Mouse (Mus musculus): ENCODE results near the gene Prdm16. TPM values are rescaled to one million over a fixed set of nuclear protein-coding genes. Genes with fewer than 3 reads are reported as not detected.

Gene Prdm16
- polyA plus RNA-seq, 1 experiment: not detected

- H3K4me3 ChIP-seq (replicated peaks): no peak overlapping the region
- H3K36me3 ChIP-seq (replicated peaks; ENCODE audit: low read length): no peaks in the 10 kb centered on the region
- peaks cover 31% of the 10 kb centered on the region for H3K27me3 ChIP-seq (replicated peaks)
- TF ChIP-seq FLI1 (IDR thresholded peaks at IDR 0.05; ENCODE audit: low read length) (no peak), GATA1 (IDR thresholded peaks at IDR 0.05; ENCODE audit: borderline replicate concordance, low read length) (no peak)
- no peaks in the 10 kb centered on the region for H3K4me1 ChIP-seq
- no peaks in the 10 kb centered on the region for H3K9me3 ChIP-seq
Observed at GRCm38 (mm10) chr4:154473571-154474307, 162.9 kb downstream of the Prdm16 start.

- H3K9me3 ChIP-seq: no peaks in the 10 kb centered on the region
- H3K4me3 ChIP-seq (replicated peaks): no peak overlapping the region
- H3K4me1 ChIP-seq: no peaks in the 10 kb centered on the region
- TF ChIP-seq FLI1 (IDR thresholded peaks at IDR 0.05; ENCODE audit: low read length) (no peak), GATA1 (IDR thresholded peaks at IDR 0.05; ENCODE audit: borderline replicate concordance, low read length) (no peak)
- H3K36me3 ChIP-seq (replicated peaks; ENCODE audit: low read length): no peaks in the 10 kb centered on the region
- H3K27me3 ChIP-seq (replicated peaks): peaks cover 35% of the 10 kb centered on the region
Observed at GRCm38 (mm10) chr4:154472569-154472968, 164.1 kb downstream of the Prdm16 start.

GRCm38 (mm10) chr4:154471447-154472101 lies 165.1 kb downstream of the Prdm16 start:
- no peaks in the 10 kb centered on the region for H3K36me3 ChIP-seq (replicated peaks; ENCODE audit: low read length)
- no peak overlapping the region for H3K4me3 ChIP-seq (replicated peaks)
- H3K9me3 ChIP-seq: no peaks in the 10 kb centered on the region
- TF ChIP-seq FLI1 (IDR thresholded peaks at IDR 0.05; ENCODE audit: low read length) (no peak), GATA1 (IDR thresholded peaks at IDR 0.05; ENCODE audit: borderline replicate concordance, low read length) (no peak)
- H3K4me1 ChIP-seq: no peaks in the 10 kb centered on the region
- H3K27me3 ChIP-seq (replicated peaks): peaks cover 38% of the 10 kb centered on the region

GRCm38 (mm10) chr4:154466305-154466704 lies 170.4 kb downstream of the Prdm16 start:
- Histone ChIP-seq H3K4me1 (no peaks in the 10 kb centered on the region), H3K36me3 (replicated peaks; ENCODE audit: low read length) (no peaks in the 10 kb centered on the region), H3K9me3 (no peaks in the 10 kb centered on the region), H3K27me3 (replicated peaks) (peaks cover 30% of the 10 kb centered on the region), H3K4me3 (replicated peaks) (no peak overlapping the region)
- TF ChIP-seq FLI1 (IDR thresholded peaks at IDR 0.05; ENCODE audit: low read length): no peak
- TF ChIP-seq GATA1 (IDR thresholded peaks at IDR 0.05; ENCODE audit: borderline replicate concordance, low read length): no peak

GRCm38 (mm10) chr4:154465123-154465522 lies 171.6 kb downstream of the Prdm16 start:
- H3K4me1 ChIP-seq: no peaks in the 10 kb centered on the region
- no peak for TF ChIP-seq GATA1 (IDR thresholded peaks at IDR 0.05; ENCODE audit: borderline replicate concordance, low read length)
- no peak for TF ChIP-seq FLI1 (IDR thresholded peaks at IDR 0.05; ENCODE audit: low read length)
- H3K36me3 ChIP-seq (replicated peaks; ENCODE audit: low read length): no peaks in the 10 kb centered on the region
- H3K27me3 ChIP-seq (replicated peaks): peaks cover 31% of the 10 kb centered on the region
- H3K9me3 ChIP-seq: no peaks in the 10 kb centered on the region
- no peak overlapping the region for H3K4me3 ChIP-seq (replicated peaks)

- peaks cover 29% of the 10 kb centered on the region for H3K27me3 ChIP-seq (replicated peaks)
- no peaks in the 10 kb centered on the region for H3K9me3 ChIP-seq
- no peak for TF ChIP-seq FLI1 (IDR thresholded peaks at IDR 0.05; ENCODE audit: low read length)
- no peak for TF ChIP-seq GATA1 (IDR thresholded peaks at IDR 0.05; ENCODE audit: borderline replicate concordance, low read length)
- no peak overlapping the region for H3K4me3 ChIP-seq (replicated peaks)
- no peaks in the 10 kb centered on the region for H3K36me3 ChIP-seq (replicated peaks; ENCODE audit: low read length)
- H3K4me1 ChIP-seq: no peaks in the 10 kb centered on the region
Observed at GRCm38 (mm10) chr4:154460021-154460420, 176.7 kb downstream of the Prdm16 start.

- no peaks in the 10 kb centered on the region for H3K36me3 ChIP-seq (replicated peaks; ENCODE audit: low read length)
- no peak for TF ChIP-seq GATA1 (IDR thresholded peaks at IDR 0.05; ENCODE audit: borderline replicate concordance, low read length)
- TF ChIP-seq FLI1 (IDR thresholded peaks at IDR 0.05; ENCODE audit: low read length): no peak
- H3K27me3 ChIP-seq (replicated peaks): peaks cover 21% of the 10 kb centered on the region
- no peaks in the 10 kb centered on the region for H3K9me3 ChIP-seq
- no peak overlapping the region for H3K4me3 ChIP-seq (replicated peaks)
- H3K4me1 ChIP-seq: no peaks in the 10 kb centered on the region
Observed at GRCm38 (mm10) chr4:154457756-154458155, 178.9 kb downstream of the Prdm16 start.

- no peak overlapping the region for H3K4me3 ChIP-seq (replicated peaks)
- no peaks in the 10 kb centered on the region for H3K36me3 ChIP-seq (replicated peaks; ENCODE audit: low read length)
- TF ChIP-seq GATA1 (IDR thresholded peaks at IDR 0.05; ENCODE audit: borderline replicate concordance, low read length): no peak
- TF ChIP-seq FLI1 (IDR thresholded peaks at IDR 0.05; ENCODE audit: low read length): no peak
- no peaks in the 10 kb centered on the region for H3K4me1 ChIP-seq
- no peaks in the 10 kb centered on the region for H3K9me3 ChIP-seq
- peaks cover 23% of the 10 kb centered on the region for H3K27me3 ChIP-seq (replicated peaks)
Observed at GRCm38 (mm10) chr4:154456265-154456822, 180.3 kb downstream of the Prdm16 start.

GRCm38 (mm10) chr4:154450441-154450840 lies 186.2 kb downstream of the Prdm16 start:
- H3K27me3 ChIP-seq (replicated peaks): peaks cover 18% of the 10 kb centered on the region
- H3K4me1 ChIP-seq: no peaks in the 10 kb centered on the region
- H3K36me3 ChIP-seq (replicated peaks; ENCODE audit: low read length): no peaks in the 10 kb centered on the region
- H3K9me3 ChIP-seq: no peaks in the 10 kb centered on the region
- no peak overlapping the region for H3K4me3 ChIP-seq (replicated peaks)
- TF ChIP-seq FLI1 (IDR thresholded peaks at IDR 0.05; ENCODE audit: low read length) (no peak), GATA1 (IDR thresholded peaks at IDR 0.05; ENCODE audit: borderline replicate concordance, low read length) (no peak)

GRCm38 (mm10) chr4:154450036-154450435 lies 186.6 kb downstream of the Prdm16 start:
- H3K36me3 ChIP-seq (replicated peaks; ENCODE audit: low read length): no peaks in the 10 kb centered on the region
- H3K27me3 ChIP-seq (replicated peaks): peaks cover 17% of the 10 kb centered on the region
- no peak overlapping the region for H3K4me3 ChIP-seq (replicated peaks)
- no peak for TF ChIP-seq GATA1 (IDR thresholded peaks at IDR 0.05; ENCODE audit: borderline replicate concordance, low read length)
- no peak for TF ChIP-seq FLI1 (IDR thresholded peaks at IDR 0.05; ENCODE audit: low read length)
- H3K4me1 ChIP-seq: no peaks in the 10 kb centered on the region
- no peaks in the 10 kb centered on the region for H3K9me3 ChIP-seq

Measured in megakaryocyte, embryonic 14.5 days (primary cell).